Mouse (Mus musculus): ENCODE measurements around the gene Pacs2. TPM values are rescaled to one million over a fixed set of nuclear protein-coding genes. Genes with fewer than 3 reads are reported as not detected.

Gene Pacs2
- total and polyA plus RNA-seq, 2 experiments: 5.2 to 15.3 TPM

- H3K79me2 ChIP-seq (ENCODE audit: control insufficient read depth, insufficient read depth, low read length): no peaks in the 10 kb centered on the region
- H3K9ac ChIP-seq (ENCODE audit: low read depth, low read length): no peak overlapping the region
- TF ChIP-seq POLR2A (IDR thresholded peaks at IDR 0.05; ENCODE audit: extremely low read depth, insufficient read depth, low read length) (no peak), CTCF (IDR thresholded peaks at IDR 0.05; ENCODE audit: low read depth, low read length) (peak; percentile 77)
- no peak overlapping the region for H3K27ac ChIP-seq (replicated peaks; ENCODE audit: insufficient read depth, low read depth, low read length)
- WGBS: 85% methylated on average over 20 of the region's 20 CpGs
- H3K36me3 ChIP-seq (ENCODE audit: control insufficient read depth, insufficient read depth, low read length): peaks cover 8% of the 10 kb centered on the region; the same call in 1 of the 2 replicates
- no peaks in the 10 kb centered on the region for H3K4me1 ChIP-seq (ENCODE audit: control insufficient read depth, insufficient read depth, low read length)
- H3K27me3 ChIP-seq (ENCODE audit: control insufficient read depth, insufficient read depth, low read length): no peaks in the 10 kb centered on the region
- H3K4me3 ChIP-seq (ENCODE audit: insufficient read depth, low read depth, low read length): no peak overlapping the region
- DNase-seq (ENCODE audit: extremely low read depth, low read depth, low spot score): peak; percentile 47
These were observed 105.5 kb downstream of the Pacs2 start for GRCm38 (mm10) chr12:113119516-113120410.

Other genes with a start within 250 kb of the Pacs2 start
- gene Ahnak2, start 211.9 kb upstream of the Pacs2 start, total RNA-seq (2014; rRNA removed): 0.18 and 0.54 TPM in 2 replicates
- gene Ahnak2, start 211.9 kb upstream of the Pacs2 start, polyA plus RNA-seq (2012; rRNA removed): 0.13 and 0.16 TPM in 2 replicates
- gene Clba1, start 205.6 kb upstream of the Pacs2 start, total RNA-seq (2014; rRNA removed): 0.09 and 0.27 TPM in 2 replicates
- 0.42 and 0.60 TPM in 2 replicates for gene Clba1, start 205.6 kb upstream of the Pacs2 start, polyA plus RNA-seq (2012; rRNA removed)
- 3.5 and 4.0 TPM in 2 replicates for gene Cdca4, start 185.1 kb upstream of the Pacs2 start, total RNA-seq (2014; rRNA removed)
- gene Cdca4, start 185.1 kb upstream of the Pacs2 start, polyA plus RNA-seq (2012; rRNA removed): 3.7 and 5.0 TPM in 2 replicates
- 0.09 and 0.47 TPM in 2 replicates for gene Gpr132, start 146.3 kb upstream of the Pacs2 start, total RNA-seq (2014; rRNA removed)
- 0.44 and 0.60 TPM in 2 replicates for gene Gpr132, start 146.3 kb upstream of the Pacs2 start, polyA plus RNA-seq (2012; rRNA removed)
- under 0.01 and 0.27 TPM in 2 replicates for gene Jag2, start 84.7 kb upstream of the Pacs2 start, total RNA-seq (2014; rRNA removed)
- 0.13 and 0.29 TPM in 2 replicates for gene Jag2, start 84.7 kb upstream of the Pacs2 start, polyA plus RNA-seq (2012; rRNA removed)
- gene Nudt14, start 72.4 kb upstream of the Pacs2 start, total RNA-seq (2014; rRNA removed): 17.7 and 21.2 TPM in 2 replicates
- gene Nudt14, start 72.4 kb upstream of the Pacs2 start, polyA plus RNA-seq (2012; rRNA removed): 29.3 and 36.3 TPM in 2 replicates
- gene Btbd6, start 38.0 kb upstream of the Pacs2 start, total RNA-seq (2014; rRNA removed): 5.2 and 7.9 TPM in 2 replicates
- gene Btbd6, start 38.0 kb upstream of the Pacs2 start, polyA plus RNA-seq (2012; rRNA removed): 17.8 and 18.9 TPM in 2 replicates
- gene Brf1, start 13.8 kb upstream of the Pacs2 start, total RNA-seq (2014; rRNA removed): 17.1 and 19.6 TPM in 2 replicates
- 26.2 and 31.5 TPM in 2 replicates for gene Brf1, start 13.8 kb upstream of the Pacs2 start, polyA plus RNA-seq (2012; rRNA removed)
- gene Tex22, start 60.0 kb downstream of the Pacs2 start, total RNA-seq (2014; rRNA removed): 0.20 TPM in 1 of 2 replicates, not detected in the other
- 0.10 and 0.12 TPM in 2 replicates for gene Tex22, start 60.0 kb downstream of the Pacs2 start, polyA plus RNA-seq (2012; rRNA removed)
- 6.0 and 8.9 TPM in 2 replicates for gene Mta1, start 83.8 kb downstream of the Pacs2 start, total RNA-seq (2014; rRNA removed)
- 24.3 and 31.7 TPM in 2 replicates for gene Mta1, start 83.8 kb downstream of the Pacs2 start, polyA plus RNA-seq (2012; rRNA removed)
- gene Crip2, start 125.7 kb downstream of the Pacs2 start, total RNA-seq (2014; rRNA removed): 24.3 and 37.3 TPM in 2 replicates
- gene Crip2, start 125.7 kb downstream of the Pacs2 start, polyA plus RNA-seq (2012; rRNA removed): 217 and 245 TPM in 2 replicates
- gene Crip1, start 131.8 kb downstream of the Pacs2 start, total RNA-seq (2014; rRNA removed): 18.3 and 22.2 TPM in 2 replicates
- 17.5 and 25.0 TPM in 2 replicates for gene Crip1, start 131.8 kb downstream of the Pacs2 start, polyA plus RNA-seq (2012; rRNA removed)
- gene Tedc1, start 141.9 kb downstream of the Pacs2 start, total RNA-seq (2014; rRNA removed): 0.09 and 0.34 TPM in 2 replicates
- gene Tedc1, start 141.9 kb downstream of the Pacs2 start, polyA plus RNA-seq (2012; rRNA removed): 0.15 and 0.45 TPM in 2 replicates
- not detected in 2 replicates for gene Tmem121, start 171.4 kb downstream of the Pacs2 start, total RNA-seq (2014; rRNA removed)
- gene Tmem121, start 171.4 kb downstream of the Pacs2 start, polyA plus RNA-seq (2012; rRNA removed): not detected in 2 replicates